Mouse (Mus musculus) fibroblast of lung, adult 2 months (primary cell): ENCODE results near the gene Fam183b.
"Not testable (repeated sequence)": the region's sequence is repeated elsewhere in the genome, so short reads cannot be mapped to it uniquely, and the experiment has no call there.

Experiments used
- DNase-seq: peaks from one replicate; pipeline ENCODE4 v3.0.0-alpha.2; 2011; ENCODE audit warnings: low read depth

Gene Fam183b

DNA sequence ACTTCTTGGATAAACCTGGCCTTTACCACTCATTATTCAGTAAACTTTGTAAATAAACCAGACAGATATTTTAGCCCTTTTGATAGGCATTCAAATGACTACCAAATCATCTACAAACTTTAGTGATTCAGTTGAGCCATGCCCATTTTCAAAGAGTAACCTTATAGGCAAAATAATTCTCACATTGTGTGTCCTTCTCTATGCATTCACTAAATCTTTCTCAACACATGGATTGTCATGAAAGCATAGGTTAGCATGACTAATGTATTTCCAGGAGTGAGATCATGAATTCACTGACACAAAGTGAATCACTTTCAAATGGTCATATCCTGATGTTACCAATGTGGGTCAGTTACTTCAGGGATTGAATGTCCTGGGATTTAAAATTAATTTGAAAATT lies 28.9 kb downstream of the Fam183b start, which contains the start of gene Olfr315:
Olfr315 (plus strand) TSS at position 301 of the 400 bp plus-strand sequence.
- DNase-seq, result no peak

DNA sequence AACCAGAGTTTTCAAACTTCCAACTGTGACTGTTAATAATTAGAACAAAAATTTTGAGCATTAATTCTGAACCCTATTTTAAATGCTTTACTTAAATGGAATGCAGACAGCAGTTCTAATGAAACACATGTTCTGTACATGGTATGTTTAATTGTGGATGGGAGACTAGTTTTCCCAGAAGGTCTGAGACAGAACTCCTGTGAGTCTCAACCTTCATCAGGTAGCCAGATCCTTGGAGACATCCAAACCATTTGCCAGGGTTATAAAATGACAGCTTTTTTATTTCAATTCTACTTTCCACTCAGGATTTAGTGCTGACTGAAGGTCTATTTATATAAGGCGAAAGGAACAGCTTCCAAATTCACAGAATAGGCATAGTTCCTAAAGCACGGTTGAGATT lies 49.3 kb downstream of the Fam183b start, which contains the start of gene Olfr316:
Olfr316 (plus strand) TSS at position 301 of the 400 bp plus-strand sequence.
- no peak for DNase-seq

DNA sequence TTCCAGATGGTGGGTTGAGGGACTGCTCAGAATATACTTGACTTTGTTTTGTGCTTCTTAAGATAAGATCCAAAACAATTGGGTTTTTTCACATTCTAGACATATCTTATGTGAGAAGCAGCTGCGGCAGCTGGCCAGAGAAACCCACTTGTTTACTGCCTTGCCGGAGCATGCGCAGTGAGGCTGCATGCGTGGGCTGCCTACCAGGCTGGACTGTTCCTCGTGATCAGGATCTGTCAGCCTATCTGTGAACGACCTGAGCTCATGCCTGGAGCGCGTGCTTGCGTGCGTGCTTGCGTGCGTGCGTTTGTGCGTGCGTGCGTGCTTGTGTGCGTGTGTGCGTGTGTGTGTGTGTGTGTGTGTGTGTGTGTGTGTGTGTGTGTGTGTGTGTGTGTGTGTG lies 50.7 kb downstream of the Fam183b start:
- not testable (repeated sequence) for DNase-seq
